In the genomic region with DNA sequence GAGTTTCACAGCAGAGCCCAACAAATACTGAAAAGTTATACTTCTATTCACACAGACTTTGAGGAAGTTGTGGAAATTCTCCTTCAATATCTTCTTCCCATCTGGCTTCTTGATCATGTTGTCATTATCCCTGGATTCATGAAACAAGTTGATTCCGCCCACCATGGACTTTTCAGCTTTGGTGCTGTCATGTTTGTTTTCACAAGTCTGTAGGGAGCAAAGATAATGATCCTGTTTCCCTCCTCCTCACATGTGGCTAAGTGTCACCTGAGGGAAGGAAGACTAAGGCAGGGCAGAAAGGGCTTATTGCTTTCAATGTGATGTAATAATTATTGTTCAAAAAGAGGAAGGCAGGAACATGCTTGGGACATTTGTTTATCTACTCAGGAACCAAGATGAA, we compare ENCODE assay signal across 34 mouse cellular contexts. TPM values are rescaled to one million over a fixed set of nuclear protein-coding genes. Genes with fewer than 3 reads are reported as not detected.
"Had no signal": no experiment of that assay in that cellular context is flagged by ENCODE, and none has a peak within 500 bp of the region (broad histone marks: within the 10 kb centered on the region; RNA-seq: fewer than 3 reads in every experiment).

No protein-coding gene starts in this region.

- H3K4me2 ChIP-seq: limb, embryonic 12.5 days; limb, embryonic 15.5 days; liver, embryonic 11.5 days; liver, embryonic 15.5 days; midbrain, embryonic 13.5 days; neural tube, embryonic 13.5 days; stomach, embryonic 15.5 days had no signal

- H3K36me3 ChIP-seq: limb, embryonic 12.5 days; limb, embryonic 15.5 days; liver, embryonic 15.5 days; midbrain, embryonic 10.5 days; midbrain, embryonic 13.5 days; neural tube, embryonic 13.5 days; stomach, embryonic 15.5 days had no signal

- H3K9me3 ChIP-seq: limb, embryonic 12.5 days; limb, embryonic 15.5 days; liver, embryonic 15.5 days; megakaryocyte, embryonic 14.5 days; midbrain, embryonic 10.5 days; midbrain, embryonic 13.5 days; neural tube, embryonic 13.5 days; stomach, embryonic 15.5 days had no signal

- DNase-seq: kidney, adult 18-20 months; kidney, adult 9 months; kidney, postnatal 25 days; layer of hippocampus, adult 9-11 months; left cerebral cortex, postnatal 4 days; lung, adult 2 months; lung, postnatal 14 days; lung, postnatal 4 days; retina, postnatal 1 day; right cerebral cortex, postnatal 25 days; spleen, adult 18-20 months; thymus, adult 18-20 months; thymus, postnatal 36 days had no signal

- ATAC-seq: intestine, embryonic 16.5 days; midbrain, embryonic 13.5 days; midbrain, embryonic 16.5 days had no signal

- H3K9ac ChIP-seq: limb, embryonic 12.5 days; limb, embryonic 15.5 days; liver, embryonic 15.5 days; midbrain, embryonic 13.5 days; neural tube, embryonic 13.5 days; stomach, embryonic 15.5 days had no signal

- H3K27me3 ChIP-seq: limb, embryonic 12.5 days; limb, embryonic 15.5 days; liver, embryonic 15.5 days; midbrain, embryonic 13.5 days; neural tube, embryonic 13.5 days; stomach, embryonic 15.5 days had no signal

- H3K4me3 ChIP-seq: layer of hippocampus, adult 2 months; left cerebral cortex, adult 2 months; limb, embryonic 12.5 days; limb, embryonic 15.5 days; liver, embryonic 15.5 days; megakaryocyte, embryonic 14.5 days; midbrain, embryonic 10.5 days; midbrain, embryonic 13.5 days; myocyte; neural tube, embryonic 13.5 days; stomach, embryonic 15.5 days had no signal

- H3K4me1 ChIP-seq: limb, embryonic 12.5 days; limb, embryonic 15.5 days; liver, embryonic 15.5 days; midbrain, embryonic 10.5 days; midbrain, embryonic 13.5 days; neural tube, embryonic 13.5 days; stomach, embryonic 15.5 days had no signal

- H3K27ac ChIP-seq: layer of hippocampus, adult 2 months; limb, embryonic 12.5 days; limb, embryonic 15.5 days; liver, embryonic 15.5 days; midbrain, embryonic 10.5 days; midbrain, embryonic 13.5 days; neural tube, embryonic 13.5 days; stomach, embryonic 15.5 days had no signal

RNA-seq across cellular contexts. Expression of a gene that starts 6.5 kb away (rescaled TPM):
- total RNA-seq: monocyte, adult 5-6 weeks had no signal
- polyA plus RNA-seq: limb, embryonic 12.5 days; liver, embryonic 11.5 days; liver, embryonic 15.5 days; midbrain, embryonic 13.5 days; midbrain, embryonic 16.5 days; neural tube, embryonic 13.5 days; testis, adult 2 months had no signal

RNA-seq across cellular contexts. Expression of a gene that starts 21.5 kb away (rescaled TPM):
- total RNA-seq: layer of hippocampus, adult 2 months; layer of hippocampus, postnatal 25 days; left cerebral cortex, postnatal 14 days had no signal
- polyA plus RNA-seq: large intestine, adult 2 months; midbrain, embryonic 10.5 days; myocyte; testis, adult 2 months had no signal

RNA-seq across cellular contexts. Expression of a gene that starts 39.0 kb away (rescaled TPM):
- total RNA-seq: layer of hippocampus, adult 2 months; layer of hippocampus, postnatal 25 days; left cerebral cortex, adult 2 months; left cerebral cortex, postnatal 14 days; left cerebral cortex, postnatal 4 days; monocyte, adult 5-6 weeks; neutrophil, adult 5-6 weeks had no signal
- polyA plus RNA-seq: large intestine, adult 2 months; limb, embryonic 12.5 days; limb, embryonic 15.5 days; liver, embryonic 11.5 days; liver, embryonic 15.5 days; lung, adult 2 months; lung, embryonic 16.5 days; midbrain, embryonic 10.5 days; midbrain, embryonic 13.5 days; midbrain, embryonic 16.5 days; neural tube, embryonic 13.5 days; testis, adult 2 months had no signal

RNA-seq across cellular contexts. Expression of a gene that starts 43.7 kb away (rescaled TPM):
- polyA plus RNA-seq: midbrain, embryonic 16.5 days; neural tube, embryonic 13.5 days had no signal
